Mouse (Mus musculus): Measurements from ENCODE around the gene Syngr1. TPM values are rescaled to one million over a fixed set of nuclear protein-coding genes. Genes with fewer than 3 reads are reported as not detected.
A peak's percentile ranks its signal among the peaks of the same experiment; 100 is the strongest.
"Not testable (repeated sequence)": the region's sequence is repeated elsewhere in the genome, so short reads cannot be mapped to it uniquely, and the experiment has no call there.

Syngr1 gene
- polyA plus RNA-seq, 1 experiment from 2014 or later = 14.3 TPM

DNA sequence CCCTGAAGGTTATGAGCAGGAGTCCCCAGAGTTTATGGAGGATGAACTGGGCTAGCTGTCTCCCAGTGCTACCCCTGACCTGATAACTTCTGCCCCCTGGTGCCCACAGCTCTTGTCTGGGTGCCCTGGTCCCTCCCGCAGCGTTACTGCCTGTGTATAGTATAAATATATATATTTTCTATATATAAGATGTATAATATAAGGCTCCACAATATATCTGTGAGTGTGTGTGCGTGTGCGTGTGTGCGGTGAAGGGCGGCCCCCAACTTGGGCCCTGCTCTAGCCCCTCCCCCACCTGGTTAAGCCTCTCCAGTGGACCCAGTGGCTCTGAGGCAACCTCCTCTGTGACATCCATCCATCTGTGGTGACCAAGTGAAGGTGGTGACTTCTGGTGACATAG lies 27.9 kb downstream of the Syngr1 start:
- Histone ChIP-seq H3K27me3 (ENCODE audit: insufficient read depth, low read length) (no peaks in the 10 kb centered on the region), H3K4me1 (ENCODE audit: insufficient read depth, low read length) (no peaks in the 10 kb centered on the region; the same call in 1 of the 2 replicates), H3K9me3 (ENCODE audit: low read length) (no peaks in the 10 kb centered on the region), H3K4me2 (replicated peaks; ENCODE audit: low read depth, low read length) (no peak overlapping the region), H3K27ac (ENCODE audit: low read length) (no peak overlapping the region), H3K36me3 (ENCODE audit: insufficient read depth, low read length) (no peaks in the 10 kb centered on the region), H3K9ac (replicated peaks; ENCODE audit: low read length) (no peak overlapping the region), H3K4me3 (ENCODE audit: low read length) (no peak overlapping the region)
- ATAC-seq (ENCODE audit: low FRiP score, low TSS enrichment) = no peak
- 84% methylated on average over 6 of the region's 6 CpGs for WGBS

DNA sequence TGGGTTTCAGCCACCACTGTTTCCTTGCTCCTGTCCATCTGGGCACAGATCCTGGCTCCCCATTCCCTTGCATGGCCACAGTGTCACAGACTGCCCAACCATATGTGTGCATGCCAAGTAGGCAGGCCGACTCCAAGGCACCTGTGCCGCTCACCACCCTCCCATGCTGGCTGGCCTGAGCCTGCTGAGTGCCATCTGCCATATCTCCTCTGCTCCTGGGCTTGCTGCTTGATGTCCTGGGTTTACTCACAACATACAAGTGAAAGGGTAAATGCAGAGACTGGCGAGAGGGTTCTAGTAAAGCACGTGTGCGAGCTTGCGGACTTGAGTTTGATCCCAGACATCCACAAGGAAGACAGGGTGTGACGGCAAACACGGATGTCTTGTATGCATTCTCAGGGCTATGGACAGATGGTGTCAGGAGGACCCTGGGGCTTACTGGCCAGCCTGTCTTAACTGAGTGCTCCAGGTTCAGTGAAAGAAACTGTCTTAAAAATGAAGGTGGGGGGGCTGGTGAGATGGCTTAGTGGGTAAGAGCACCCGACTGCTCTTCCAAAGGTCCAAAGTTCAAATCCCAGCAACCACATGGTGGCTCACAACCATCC lies 30.7 kb downstream of the Syngr1 start:
- no peak overlapping the region for H3K27ac ChIP-seq (ENCODE audit: low read length)
- no peak overlapping the region for H3K4me2 ChIP-seq (replicated peaks; ENCODE audit: low read depth, low read length)
- no peaks in the 10 kb centered on the region for H3K9me3 ChIP-seq (ENCODE audit: low read length)
- H3K36me3 ChIP-seq (ENCODE audit: insufficient read depth, low read length) = no peaks in the 10 kb centered on the region
- no peak overlapping the region for H3K9ac ChIP-seq (replicated peaks; ENCODE audit: low read length)
- no peak overlapping the region for H3K4me3 ChIP-seq (ENCODE audit: low read length)
- WGBS = 94% methylated on average over 9 of the region's 9 CpGs
- ATAC-seq (ENCODE audit: low FRiP score, low TSS enrichment) = no peak
- H3K4me1 ChIP-seq (ENCODE audit: insufficient read depth, low read length) = peaks cover 10% of the 10 kb centered on the region; the same call in 1 of the 2 replicates
- H3K27me3 ChIP-seq (ENCODE audit: insufficient read depth, low read length) = no peaks in the 10 kb centered on the region

DNA sequence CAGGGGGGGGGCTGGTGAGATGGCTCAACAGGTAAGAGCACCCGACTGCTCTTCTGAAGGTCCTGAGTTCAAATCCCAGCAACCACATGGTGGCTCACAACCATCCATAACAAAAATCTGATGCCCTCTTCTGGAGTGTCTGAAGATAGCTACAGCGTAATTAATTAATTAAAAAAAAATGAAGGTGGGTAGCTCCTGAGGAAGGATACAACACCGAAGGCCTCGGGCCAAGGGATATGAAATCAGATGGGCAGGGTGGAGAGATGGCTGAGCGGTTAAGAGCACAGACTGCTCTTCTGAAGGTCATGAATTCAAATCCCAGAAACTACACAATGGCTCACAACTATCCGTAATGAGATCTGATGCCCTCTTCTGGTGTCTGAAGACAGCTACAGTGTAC lies 31.3 kb downstream of the Syngr1 start:
- not testable (repeated sequence) for H3K9me3 ChIP-seq (ENCODE audit: low read length); H3K36me3 ChIP-seq (ENCODE audit: insufficient read depth, low read length); H3K4me2 ChIP-seq (replicated peaks; ENCODE audit: low read depth, low read length); H3K4me3 ChIP-seq (ENCODE audit: low read length); H3K27me3 ChIP-seq (ENCODE audit: insufficient read depth, low read length); H3K9ac ChIP-seq (replicated peaks; ENCODE audit: low read length); H3K27ac ChIP-seq (ENCODE audit: low read length); ATAC-seq (ENCODE audit: low FRiP score, low TSS enrichment)
- 90% methylated on average over 6 of the region's 6 CpGs for WGBS
- peaks cover 10% of the 10 kb centered on the region; the same call in 1 of the 2 replicates for H3K4me1 ChIP-seq (ENCODE audit: insufficient read depth, low read length)

DNA sequence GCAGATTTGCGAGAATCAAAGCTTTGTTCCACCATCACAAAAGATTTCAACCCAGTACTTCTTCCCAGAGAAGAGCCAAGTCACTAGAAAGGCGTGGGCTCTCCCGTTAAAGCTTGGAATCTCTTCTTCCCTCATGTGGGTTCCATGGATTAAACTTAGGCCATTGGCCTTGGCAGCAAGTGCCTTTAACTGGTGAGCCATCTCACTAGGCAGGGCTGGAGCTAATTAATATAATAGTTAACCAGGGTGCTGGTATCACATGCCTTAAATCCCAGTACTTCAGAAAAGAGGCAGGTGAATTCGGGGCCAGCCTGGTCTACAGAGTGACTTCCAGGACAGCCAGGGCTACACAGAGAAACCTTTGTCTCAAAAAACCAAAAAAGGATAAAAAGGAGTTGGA lies 33.5 kb downstream of the Syngr1 start:
- Histone ChIP-seq H3K36me3 (ENCODE audit: insufficient read depth, low read length) (no peaks in the 10 kb centered on the region), H3K9ac (replicated peaks; ENCODE audit: low read length) (no peak overlapping the region), H3K27ac (ENCODE audit: low read length) (peak overlapping the region; percentile 15; the same call in 1 of the 2 replicates), H3K4me2 (replicated peaks; ENCODE audit: low read depth, low read length) (no peak overlapping the region), H3K4me3 (ENCODE audit: low read length) (no peak overlapping the region), H3K27me3 (ENCODE audit: insufficient read depth, low read length) (no peaks in the 10 kb centered on the region), H3K9me3 (ENCODE audit: low read length) (no peaks in the 10 kb centered on the region), H3K4me1 (ENCODE audit: insufficient read depth, low read length) (peaks cover 10% of the 10 kb centered on the region; the same call in 1 of the 2 replicates)
- no peak for ATAC-seq (ENCODE audit: low FRiP score, low TSS enrichment)
- whole genome bisulfite sequencing = 71% methylated on average over 4 of the region's 4 CpGs

DNA sequence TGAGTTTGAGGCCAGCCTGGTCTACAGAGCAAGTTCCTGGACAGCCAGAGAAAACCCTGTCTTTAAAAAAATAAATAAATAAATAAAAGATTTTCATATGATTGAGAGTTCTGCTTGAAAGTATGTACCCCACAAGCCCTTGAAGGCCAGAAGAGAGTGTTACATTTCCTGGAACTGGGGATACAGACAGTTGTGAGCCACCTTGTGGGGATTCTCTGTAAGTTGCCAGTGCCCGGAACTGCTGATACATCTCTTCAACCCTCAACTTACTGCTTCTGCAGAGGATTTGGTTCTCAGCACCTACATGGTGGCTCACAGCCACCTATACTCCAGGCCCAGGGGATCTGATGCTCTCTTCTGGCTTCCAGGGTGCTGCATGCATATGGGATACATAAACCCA lies 36.1 kb downstream of the Syngr1 start:
- Histone ChIP-seq H3K36me3 (ENCODE audit: insufficient read depth, low read length) (no peaks in the 10 kb centered on the region), H3K4me2 (replicated peaks; ENCODE audit: low read depth, low read length) (no peak overlapping the region), H3K27ac (ENCODE audit: low read length) (no peak overlapping the region), H3K4me1 (ENCODE audit: insufficient read depth, low read length) (peaks cover 10% of the 10 kb centered on the region; the same call in 1 of the 2 replicates), H3K9me3 (ENCODE audit: low read length) (no peaks in the 10 kb centered on the region), H3K9ac (replicated peaks; ENCODE audit: low read length) (no peak overlapping the region), H3K27me3 (ENCODE audit: insufficient read depth, low read length) (no peaks in the 10 kb centered on the region), H3K4me3 (ENCODE audit: low read length) (no peak overlapping the region)
- no peak for ATAC-seq (ENCODE audit: low FRiP score, low TSS enrichment)
- 59% methylated on average over 1 of the region's 1 CpGs for WGBS

DNA sequence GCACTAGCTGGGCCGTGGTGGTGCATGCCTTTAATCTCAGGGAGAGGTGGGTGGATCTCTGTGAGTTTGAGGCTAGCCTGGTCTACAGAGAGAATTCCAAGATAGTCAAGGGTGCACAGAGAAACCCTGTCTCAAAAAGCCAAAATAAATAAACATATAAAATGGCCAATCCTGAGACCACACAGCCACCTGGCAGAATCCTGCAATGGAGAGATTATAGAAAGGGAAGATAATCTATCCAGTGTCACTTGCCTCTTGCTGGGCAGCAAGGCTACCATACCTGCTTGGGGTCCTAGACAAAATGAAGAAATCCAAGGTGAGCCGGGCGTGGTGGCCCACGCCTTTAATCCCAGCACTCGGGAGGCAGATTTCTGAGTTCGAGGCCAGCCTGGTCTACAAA lies 38.8 kb downstream of the Syngr1 start:
- Histone ChIP-seq H3K27me3 (ENCODE audit: insufficient read depth, low read length) (no peaks in the 10 kb centered on the region), H3K9me3 (ENCODE audit: low read length) (no peaks in the 10 kb centered on the region), H3K36me3 (ENCODE audit: insufficient read depth, low read length) (no peaks in the 10 kb centered on the region), H3K4me1 (ENCODE audit: insufficient read depth, low read length) (peaks cover 16% of the 10 kb centered on the region), H3K27ac (ENCODE audit: low read length) (no peak overlapping the region), H3K4me3 (ENCODE audit: low read length) (no peak overlapping the region), H3K9ac (replicated peaks; ENCODE audit: low read length) (no peak overlapping the region), H3K4me2 (replicated peaks; ENCODE audit: low read depth, low read length) (no peak overlapping the region)
- 88% methylated on average over 6 of the region's 6 CpGs for WGBS
- ATAC-seq (ENCODE audit: low FRiP score, low TSS enrichment) = no peak

DNA sequence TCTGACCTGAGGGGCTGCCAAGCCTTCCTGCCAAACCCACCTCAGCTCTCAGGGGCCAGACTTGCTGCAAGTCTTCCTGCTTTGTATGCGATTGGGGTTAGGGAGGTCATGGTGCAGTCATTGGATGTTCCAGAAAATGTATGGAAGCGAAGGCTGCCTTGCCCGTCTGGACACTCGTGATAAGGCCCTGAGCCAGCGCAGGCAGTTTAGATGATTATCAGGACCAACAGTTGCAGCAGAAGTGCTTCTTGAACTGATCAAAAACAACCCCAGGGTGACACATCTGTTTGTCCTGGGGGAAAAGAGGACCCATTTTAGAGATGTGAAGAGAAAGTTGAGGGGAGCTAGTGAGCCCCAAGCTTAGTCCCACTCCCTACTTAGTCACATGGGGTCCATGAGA lies 39.6 kb downstream of the Syngr1 start:
- ATAC-seq (ENCODE audit: low FRiP score, low TSS enrichment) = no peak
- no peaks in the 10 kb centered on the region for H3K36me3 ChIP-seq (ENCODE audit: insufficient read depth, low read length)
- no peak overlapping the region for H3K4me2 ChIP-seq (replicated peaks; ENCODE audit: low read depth, low read length)
- H3K9ac ChIP-seq (replicated peaks; ENCODE audit: low read length) = no peak overlapping the region
- H3K27me3 ChIP-seq (ENCODE audit: insufficient read depth, low read length) = no peaks in the 10 kb centered on the region
- peaks cover 14% of the 10 kb centered on the region for H3K4me1 ChIP-seq (ENCODE audit: insufficient read depth, low read length)
- H3K27ac ChIP-seq (ENCODE audit: low read length) = no peak overlapping the region
- H3K9me3 ChIP-seq (ENCODE audit: low read length) = no peaks in the 10 kb centered on the region
- 78% methylated on average over 5 of the region's 5 CpGs for WGBS
- no peak overlapping the region for H3K4me3 ChIP-seq (ENCODE audit: low read length)

DNA sequence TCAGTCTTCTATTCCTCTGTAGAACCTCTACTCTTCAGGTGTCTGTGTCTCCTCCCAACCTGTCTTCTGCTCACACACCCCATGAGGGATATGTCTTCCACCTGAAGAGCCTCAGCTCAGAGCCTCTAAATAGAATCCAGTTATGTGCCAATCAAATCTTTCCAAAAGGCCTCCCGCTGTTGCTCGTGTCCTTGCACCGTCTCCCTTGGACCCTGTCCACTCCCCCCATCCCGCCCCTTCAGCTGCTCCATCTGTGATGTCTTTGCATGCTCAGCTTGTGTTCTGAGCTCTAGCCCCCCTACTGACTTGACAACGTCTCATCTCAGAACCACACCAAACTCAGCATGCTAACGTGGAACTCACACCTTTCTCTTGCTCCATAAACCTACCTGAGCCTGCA lies 40.3 kb downstream of the Syngr1 start:
- H3K9me3 ChIP-seq (ENCODE audit: low read length) = no peaks in the 10 kb centered on the region
- H3K9ac ChIP-seq (replicated peaks; ENCODE audit: low read length) = no peak overlapping the region
- no peak overlapping the region for H3K4me3 ChIP-seq (ENCODE audit: low read length)
- ATAC-seq (ENCODE audit: low FRiP score, low TSS enrichment) = no peak
- peaks cover 14% of the 10 kb centered on the region for H3K4me1 ChIP-seq (ENCODE audit: insufficient read depth, low read length)
- WGBS = 78% methylated on average over 6 of the region's 6 CpGs
- H3K36me3 ChIP-seq (ENCODE audit: insufficient read depth, low read length) = no peaks in the 10 kb centered on the region
- H3K4me2 ChIP-seq (replicated peaks; ENCODE audit: low read depth, low read length) = no peak overlapping the region
- H3K27me3 ChIP-seq (ENCODE audit: insufficient read depth, low read length) = no peaks in the 10 kb centered on the region
- no peak overlapping the region for H3K27ac ChIP-seq (ENCODE audit: low read length)

DNA sequence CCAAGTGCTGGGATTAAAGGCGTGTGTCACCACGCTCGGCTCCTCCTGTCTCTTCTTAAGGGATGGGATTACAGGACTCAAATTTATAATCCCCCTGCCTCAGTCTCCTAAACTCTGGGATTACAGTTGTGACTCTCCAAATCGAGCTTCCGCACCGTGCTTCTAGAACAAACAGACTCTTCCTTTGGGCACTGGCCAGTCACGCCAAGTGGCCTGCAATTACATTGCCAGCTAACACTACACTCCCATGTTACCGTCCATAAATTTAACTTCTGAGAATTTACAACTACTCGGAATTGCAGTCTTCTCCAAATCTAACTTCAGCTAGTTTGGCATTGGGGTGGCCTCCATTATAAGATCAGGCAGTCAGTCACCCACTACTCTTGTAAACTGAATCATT lies 41.3 kb downstream of the Syngr1 start:
- H3K4me3 ChIP-seq (ENCODE audit: low read length) = peak overlapping the region; percentile 77
- H3K9me3 ChIP-seq (ENCODE audit: low read length) = no peaks in the 10 kb centered on the region
- H3K4me2 ChIP-seq (replicated peaks; ENCODE audit: low read depth, low read length) = peak overlapping the region; percentile 73
- no peak for ATAC-seq (ENCODE audit: low FRiP score, low TSS enrichment)
- H3K27me3 ChIP-seq (ENCODE audit: insufficient read depth, low read length) = no peaks in the 10 kb centered on the region
- H3K4me1 ChIP-seq (ENCODE audit: insufficient read depth, low read length) = peaks cover 14% of the 10 kb centered on the region
- no peak overlapping the region for H3K27ac ChIP-seq (ENCODE audit: low read length)
- H3K9ac ChIP-seq (replicated peaks; ENCODE audit: low read length) = peak overlapping the region; percentile 94
- H3K36me3 ChIP-seq (ENCODE audit: insufficient read depth, low read length) = no peaks in the 10 kb centered on the region; the same call in 1 of the 2 replicates
- WGBS = 62% methylated on average over 9 of the region's 9 CpGs

DNA sequence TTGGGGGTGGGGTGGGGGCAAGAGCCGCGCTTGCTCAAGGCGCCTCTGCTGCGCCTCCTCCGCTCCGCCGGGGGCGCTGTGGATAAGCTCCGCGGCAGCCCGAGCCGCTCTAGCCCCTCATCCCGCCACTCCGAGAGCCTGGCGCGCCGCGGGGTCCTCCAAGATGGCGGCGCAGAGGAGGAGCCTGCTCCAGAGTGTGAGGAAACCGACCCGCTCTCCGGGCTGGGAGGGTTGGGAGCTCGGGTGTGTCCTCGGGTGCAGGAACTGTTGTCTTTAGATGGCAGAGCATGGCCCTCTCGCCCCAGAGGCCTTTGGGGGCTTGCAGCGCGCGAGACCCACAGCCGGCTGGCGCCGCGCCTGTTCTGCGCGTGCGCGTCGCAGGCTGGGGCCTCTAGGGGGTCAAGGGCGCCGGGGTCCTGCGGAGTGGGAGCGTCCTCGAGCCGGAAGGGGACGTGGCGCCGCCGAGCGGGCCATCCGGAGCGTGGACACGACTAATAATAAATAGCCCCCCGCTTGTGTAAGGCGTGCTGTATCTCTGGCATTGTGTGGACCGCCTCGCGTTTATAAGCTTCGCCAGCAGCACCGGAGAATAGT lies 42.0 kb downstream of the Syngr1 start, which contains the start of gene Tab1:
Tab1 (plus strand) TSS at position 135 of the 594 bp plus-strand sequence.
- H3K36me3 ChIP-seq (ENCODE audit: insufficient read depth, low read length) = no peaks in the 10 kb centered on the region; the same call in 1 of the 2 replicates
- peak within 1 kb of the TSS; percentile 77 for H3K4me3 ChIP-seq (ENCODE audit: low read length)
- H3K27ac ChIP-seq (ENCODE audit: low read length) = peak within 1 kb of the TSS; percentile 100
- no peaks in the 10 kb centered on the region for H3K27me3 ChIP-seq (ENCODE audit: insufficient read depth, low read length)
- under 1% methylated on average over 56 of the region's 59 CpGs for WGBS
- ATAC-seq (ENCODE audit: low FRiP score, low TSS enrichment) = peak; percentile 96
- H3K9me3 ChIP-seq (ENCODE audit: low read length) = no peaks in the 10 kb centered on the region
- peak within 1 kb of the TSS; percentile 73 for H3K4me2 ChIP-seq (replicated peaks; ENCODE audit: low read depth, low read length)
- H3K9ac ChIP-seq (replicated peaks; ENCODE audit: low read length) = peak within 1 kb of the TSS; percentile 94
- peaks cover 14% of the 10 kb centered on the region for H3K4me1 ChIP-seq (ENCODE audit: insufficient read depth, low read length)

Data from kidney, embryonic 16.5 days (tissue).